Mouse (Mus musculus) G1E (cell line): ENCODE measurements around the gene Kremen2.

Experiments used
- CTCF ChIP-seq: IDR thresholded peaks from 2 replicates; pipeline ENCODE4 v1.5.1; 2012; ENCODE audit warnings: low read depth, low read length, inconsistent platforms, mixed read lengths
- GATA1 ChIP-seq: IDR thresholded peaks from 2 replicates; pipeline ENCODE4 v1.6.1; 2012; ENCODE audit warnings: borderline replicate concordance, low read length, inconsistent platforms, mixed read lengths

- TF ChIP-seq CTCF (no peak), GATA1 (no peak)
Observed at GRCm38 (mm10) chr17:23704741-23705140, 40.9 kb downstream of the Kremen2 start.
